Mouse (Mus musculus): ENCODE results near the gene Oxsr1. TPM values are rescaled to one million over a fixed set of nuclear protein-coding genes. Genes with fewer than 3 reads are reported as not detected.

Gene Oxsr1
- polyA plus RNA-seq, 1 experiment from 2014 or later, result 17.6 TPM

DNA sequence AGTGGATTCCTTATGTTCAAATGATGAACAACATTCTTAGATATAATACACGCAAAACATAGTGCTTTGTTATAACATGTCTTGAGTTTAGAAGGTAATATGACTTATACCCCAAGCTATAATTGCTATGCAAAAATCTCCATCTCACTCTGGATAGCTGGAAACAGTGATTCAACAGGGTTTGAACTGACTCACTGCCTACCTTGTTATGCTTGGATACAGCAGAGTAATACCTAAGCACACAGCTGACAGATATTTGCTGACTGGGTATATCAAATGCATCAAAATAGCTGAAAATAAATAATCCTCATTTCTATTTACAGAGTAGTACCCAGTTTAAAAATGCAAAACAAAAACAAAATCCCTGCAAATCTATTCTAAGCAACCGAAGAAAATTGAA, 63.4 kb downstream of the Oxsr1 start:
- 93% methylated on average over 2 of the region's 2 CpGs for WGBS
- Histone ChIP-seq H3K9ac (ENCODE audit: low read length) (no peak overlapping the region), H3K27ac (ENCODE audit: low read depth) (no peak overlapping the region), H3K4me2 (ENCODE audit: low read length) (no peak overlapping the region), H3K4me1 (replicated peaks; ENCODE audit: control insufficient read depth, insufficient read depth, low read length) (no peaks in the 10 kb centered on the region), H3K9me3 (ENCODE audit: control insufficient read depth, low read length) (no peaks in the 10 kb centered on the region), H3K36me3 (ENCODE audit: control insufficient read depth, insufficient read depth, low read length) (peaks cover 72% of the 10 kb centered on the region), H3K4me3 (ENCODE audit: low read depth, low read length) (no peak overlapping the region), H3K27me3 (replicated peaks; ENCODE audit: control insufficient read depth, insufficient read depth, low read length) (no peaks in the 10 kb centered on the region)
- no peak for ATAC-seq (replicated peaks; ENCODE audit: low FRiP score, low TSS enrichment, low read depth)
- no peak for DNase-seq (ENCODE audit: low spot score)

DNA sequence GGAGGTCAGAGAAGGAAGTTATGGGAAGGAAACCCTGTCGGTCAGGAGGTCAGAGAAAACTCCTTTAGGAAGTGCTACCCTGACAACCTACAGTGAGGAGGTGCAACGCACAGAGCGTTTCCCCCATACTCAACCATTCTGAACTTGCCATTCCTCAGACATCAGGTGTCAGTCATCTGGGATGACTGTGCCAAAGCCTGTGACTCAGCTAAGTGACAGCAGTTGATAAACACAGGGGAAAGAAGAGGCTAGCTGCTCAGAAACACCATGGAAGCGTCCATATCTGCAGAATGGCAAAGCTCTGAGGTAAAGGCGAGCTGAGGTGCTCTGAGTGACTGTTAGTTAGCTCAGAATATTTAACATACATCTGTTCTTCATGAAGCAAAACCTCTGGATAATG, 64.1 kb downstream of the Oxsr1 start:
- peaks cover 69% of the 10 kb centered on the region for H3K36me3 ChIP-seq (ENCODE audit: control insufficient read depth, insufficient read depth, low read length)
- DNase-seq (ENCODE audit: low spot score) (no peak), ATAC-seq (replicated peaks; ENCODE audit: low FRiP score, low TSS enrichment, low read depth) (no peak)
- no peaks in the 10 kb centered on the region for H3K9me3 ChIP-seq (ENCODE audit: control insufficient read depth, low read length)
- H3K27me3 ChIP-seq (replicated peaks; ENCODE audit: control insufficient read depth, insufficient read depth, low read length), result no peaks in the 10 kb centered on the region
- no peak overlapping the region for H3K4me3 ChIP-seq (ENCODE audit: low read depth, low read length)
- H3K4me1 ChIP-seq (replicated peaks; ENCODE audit: control insufficient read depth, insufficient read depth, low read length), result no peaks in the 10 kb centered on the region
- 73% methylated on average over 5 of the region's 5 CpGs for WGBS
- H3K27ac ChIP-seq (ENCODE audit: low read depth), result no peak overlapping the region
- no peak overlapping the region for H3K4me2 ChIP-seq (ENCODE audit: low read length)
- no peak overlapping the region for H3K9ac ChIP-seq (ENCODE audit: low read length)

DNA sequence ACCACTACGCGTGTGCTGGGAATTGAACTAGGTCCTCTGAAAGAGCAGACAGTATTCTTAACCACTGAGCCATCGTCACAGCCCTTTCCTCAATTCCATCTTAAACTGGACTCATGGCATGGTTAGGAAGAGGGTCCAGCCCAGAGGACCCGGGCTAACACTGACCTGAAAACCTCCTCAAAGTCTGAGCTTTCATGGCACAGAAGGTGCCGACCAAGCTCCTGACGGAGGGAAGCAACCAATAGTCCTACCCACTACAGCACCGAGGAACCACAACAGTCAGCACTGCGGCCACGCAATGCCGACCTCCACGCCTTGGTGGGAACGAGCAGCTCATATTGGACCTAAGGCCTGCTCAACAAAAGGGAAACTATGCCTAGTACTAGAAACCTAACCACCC, 66.1 kb downstream of the Oxsr1 start:
- H3K4me1 ChIP-seq (replicated peaks; ENCODE audit: control insufficient read depth, insufficient read depth, low read length), result no peaks in the 10 kb centered on the region
- no peak for DNase-seq (ENCODE audit: low spot score)
- WGBS, result 95% methylated on average over 12 of the region's 12 CpGs

DNA sequence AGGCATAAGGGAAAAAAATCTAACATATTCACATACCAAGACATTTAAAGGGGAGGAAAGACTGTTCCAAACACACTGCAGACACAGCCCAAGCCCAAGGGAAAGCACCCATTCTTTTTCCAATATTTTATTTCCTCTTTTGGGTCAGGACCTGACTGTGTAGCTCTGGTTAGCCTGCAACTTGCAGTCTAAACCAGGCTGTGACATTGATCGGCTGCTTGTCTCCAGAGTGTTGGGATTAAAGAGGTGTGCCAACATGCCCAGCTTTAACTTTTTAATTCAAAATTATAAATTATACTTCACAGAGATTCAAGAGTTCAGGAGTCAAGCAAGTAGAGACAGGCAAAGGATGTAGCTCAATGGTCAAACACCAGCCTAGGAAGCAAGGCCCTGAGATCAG, 67.1 kb downstream of the Oxsr1 start:
- Histone ChIP-seq H3K4me1 (replicated peaks; ENCODE audit: control insufficient read depth, insufficient read depth, low read length) (no peaks in the 10 kb centered on the region), H3K27ac (ENCODE audit: low read depth) (no peak overlapping the region), H3K4me3 (ENCODE audit: low read depth, low read length) (no peak overlapping the region), H3K36me3 (ENCODE audit: control insufficient read depth, insufficient read depth, low read length) (peaks cover 65% of the 10 kb centered on the region), H3K9ac (ENCODE audit: low read length) (no peak overlapping the region), H3K27me3 (replicated peaks; ENCODE audit: control insufficient read depth, insufficient read depth, low read length) (no peaks in the 10 kb centered on the region), H3K9me3 (ENCODE audit: control insufficient read depth, low read length) (no peaks in the 10 kb centered on the region), H3K4me2 (ENCODE audit: low read length) (no peak overlapping the region)
- WGBS, result 93% methylated on average over 1 of the region's 1 CpGs
- ATAC-seq (replicated peaks; ENCODE audit: low FRiP score, low TSS enrichment, low read depth), result no peak
- DNase-seq (ENCODE audit: low spot score), result no peak

More for the DNA sequence above, 66.1 kb downstream of the Oxsr1 start:
- Histone ChIP-seq H3K27ac (ENCODE audit: low read depth) (no peak overlapping the region), H3K4me2 (ENCODE audit: low read length) (no peak overlapping the region), H3K36me3 (ENCODE audit: control insufficient read depth, insufficient read depth, low read length) (peaks cover 62% of the 10 kb centered on the region), H3K9ac (ENCODE audit: low read length) (no peak overlapping the region), H3K4me3 (ENCODE audit: low read depth, low read length) (no peak overlapping the region), H3K9me3 (ENCODE audit: control insufficient read depth, low read length) (no peaks in the 10 kb centered on the region), H3K27me3 (replicated peaks; ENCODE audit: control insufficient read depth, insufficient read depth, low read length) (no peaks in the 10 kb centered on the region)
- ATAC-seq (replicated peaks; ENCODE audit: low FRiP score, low TSS enrichment, low read depth), result no peak

DNA sequence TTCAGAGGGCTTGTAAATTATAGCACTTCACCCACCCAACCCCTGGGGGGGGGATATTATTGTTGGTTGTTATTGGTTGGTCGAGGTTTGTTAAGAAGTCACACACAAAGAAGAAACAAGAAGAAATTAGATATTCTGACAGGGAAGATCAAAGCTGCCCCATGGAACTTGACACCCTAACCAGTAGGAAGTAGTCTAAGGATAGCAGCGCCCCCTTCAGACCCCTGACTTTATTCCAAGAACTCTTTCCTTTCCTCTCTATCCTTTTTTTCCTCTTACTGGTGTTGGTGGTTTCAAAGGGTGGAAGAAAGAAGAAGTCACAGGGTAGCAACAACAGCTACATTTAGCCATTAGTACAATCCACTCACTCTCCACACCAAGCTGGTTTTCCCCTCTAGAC, 68.0 kb downstream of the Oxsr1 start:
- ATAC-seq (replicated peaks; ENCODE audit: low FRiP score, low TSS enrichment, low read depth) (no peak), DNase-seq (ENCODE audit: low spot score) (no peak)
- Histone ChIP-seq H3K27me3 (replicated peaks; ENCODE audit: control insufficient read depth, insufficient read depth, low read length) (no peaks in the 10 kb centered on the region), H3K4me1 (replicated peaks; ENCODE audit: control insufficient read depth, insufficient read depth, low read length) (no peaks in the 10 kb centered on the region), H3K4me3 (ENCODE audit: low read depth, low read length) (no peak overlapping the region), H3K4me2 (ENCODE audit: low read length) (no peak overlapping the region), H3K9ac (ENCODE audit: low read length) (no peak overlapping the region), H3K36me3 (ENCODE audit: control insufficient read depth, insufficient read depth, low read length) (peaks cover 60% of the 10 kb centered on the region), H3K9me3 (ENCODE audit: control insufficient read depth, low read length) (no peaks in the 10 kb centered on the region), H3K27ac (ENCODE audit: low read depth) (no peak overlapping the region)
- 81% methylated on average over 2 of the region's 2 CpGs for WGBS

DNA sequence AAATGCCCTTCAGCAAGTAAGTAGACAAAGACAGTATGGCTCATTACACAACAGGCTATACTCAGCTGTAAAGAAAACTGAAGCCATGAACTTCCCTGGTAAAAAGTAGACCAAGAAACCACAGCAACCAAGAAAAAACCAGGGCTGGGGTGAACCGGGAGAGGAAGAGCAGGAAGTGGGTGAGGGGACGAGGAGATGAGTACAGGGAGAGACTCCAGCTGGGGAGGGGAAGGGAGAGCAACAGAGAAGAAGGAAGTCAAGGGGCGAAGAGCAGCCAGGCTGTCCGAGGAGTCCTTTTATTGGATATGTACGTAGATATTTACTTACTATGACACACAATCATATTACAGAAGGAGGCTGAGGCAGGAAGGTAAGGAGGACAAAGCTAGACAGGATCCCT, 74.2 kb downstream of the Oxsr1 start:
- H3K4me1 ChIP-seq (replicated peaks; ENCODE audit: control insufficient read depth, insufficient read depth, low read length), result no peaks in the 10 kb centered on the region
- no peaks in the 10 kb centered on the region for H3K27me3 ChIP-seq (replicated peaks; ENCODE audit: control insufficient read depth, insufficient read depth, low read length)
- H3K9me3 ChIP-seq (ENCODE audit: control insufficient read depth, low read length), result no peaks in the 10 kb centered on the region
- ATAC-seq (replicated peaks; ENCODE audit: low FRiP score, low TSS enrichment, low read depth) (no peak), DNase-seq (ENCODE audit: low spot score) (no peak)
- H3K4me3 ChIP-seq (ENCODE audit: low read depth, low read length), result no peak overlapping the region
- peaks cover 49% of the 10 kb centered on the region for H3K36me3 ChIP-seq (ENCODE audit: control insufficient read depth, insufficient read depth, low read length)
- no peak overlapping the region for H3K9ac ChIP-seq (ENCODE audit: low read length)
- H3K4me2 ChIP-seq (ENCODE audit: low read length), result no peak overlapping the region
- WGBS, result 81% methylated on average over 5 of the region's 5 CpGs
- no peak overlapping the region for H3K27ac ChIP-seq (ENCODE audit: low read depth)

DNA sequence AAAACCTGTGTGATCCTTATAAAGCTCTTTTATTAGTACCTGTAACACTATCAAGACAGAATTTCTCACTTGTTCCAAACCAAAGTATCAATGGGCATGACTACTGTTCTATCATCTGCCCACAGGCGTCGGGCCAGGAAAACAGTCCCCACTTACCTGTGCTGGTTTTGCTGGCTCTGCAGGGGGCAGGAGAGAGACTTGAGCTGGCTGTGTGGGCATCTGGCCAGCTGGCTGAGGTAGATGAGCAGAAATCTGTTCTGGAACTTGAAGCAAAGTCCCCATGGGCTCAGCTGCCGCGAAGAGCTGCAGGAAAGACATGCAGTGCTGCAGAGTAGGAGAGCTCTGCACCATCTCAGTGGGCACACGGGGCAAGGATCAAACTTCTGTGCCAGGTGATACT, 75.4 kb downstream of the Oxsr1 start:
- 91% methylated on average over 5 of the region's 5 CpGs for WGBS
- Histone ChIP-seq H3K4me1 (replicated peaks; ENCODE audit: control insufficient read depth, insufficient read depth, low read length) (no peaks in the 10 kb centered on the region), H3K36me3 (ENCODE audit: control insufficient read depth, insufficient read depth, low read length) (peaks cover 49% of the 10 kb centered on the region), H3K27ac (ENCODE audit: low read depth) (no peak overlapping the region), H3K9me3 (ENCODE audit: control insufficient read depth, low read length) (no peaks in the 10 kb centered on the region), H3K4me2 (ENCODE audit: low read length) (no peak overlapping the region), H3K9ac (ENCODE audit: low read length) (no peak overlapping the region), H3K27me3 (replicated peaks; ENCODE audit: control insufficient read depth, insufficient read depth, low read length) (no peaks in the 10 kb centered on the region), H3K4me3 (ENCODE audit: low read depth, low read length) (no peak overlapping the region)
- DNase-seq (ENCODE audit: low spot score) (no peak), ATAC-seq (replicated peaks; ENCODE audit: low FRiP score, low TSS enrichment, low read depth) (no peak)

DNA sequence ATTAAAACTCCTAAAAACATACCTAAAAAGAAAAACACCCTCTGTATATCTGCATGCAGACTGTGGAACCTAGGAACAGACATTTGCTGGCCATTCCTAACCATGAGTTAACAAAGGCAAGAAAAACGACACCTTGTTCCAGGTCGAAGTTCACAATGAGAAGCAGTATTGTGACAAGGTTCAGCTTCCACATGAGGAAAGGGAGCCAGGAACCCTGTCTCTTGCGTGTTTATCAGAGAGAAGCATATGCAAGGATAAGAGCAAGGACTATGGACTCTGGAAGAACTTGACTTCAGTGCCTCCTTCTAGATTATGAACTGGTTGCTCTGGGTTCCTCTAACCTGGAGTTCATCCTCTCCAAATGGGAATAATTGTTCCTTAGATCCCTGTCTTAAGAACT, 78.2 kb downstream of the Oxsr1 start:
- Histone ChIP-seq H3K27me3 (replicated peaks; ENCODE audit: control insufficient read depth, insufficient read depth, low read length) (no peaks in the 10 kb centered on the region), H3K4me3 (ENCODE audit: low read depth, low read length) (no peak overlapping the region), H3K4me2 (ENCODE audit: low read length) (no peak overlapping the region), H3K9ac (ENCODE audit: low read length) (no peak overlapping the region), H3K36me3 (ENCODE audit: control insufficient read depth, insufficient read depth, low read length) (peaks cover 57% of the 10 kb centered on the region), H3K9me3 (ENCODE audit: control insufficient read depth, low read length) (no peaks in the 10 kb centered on the region), H3K4me1 (replicated peaks; ENCODE audit: control insufficient read depth, insufficient read depth, low read length) (no peaks in the 10 kb centered on the region), H3K27ac (ENCODE audit: low read depth) (no peak overlapping the region)
- 88% methylated on average over 3 of the region's 3 CpGs for WGBS
- no peak for DNase-seq (ENCODE audit: low spot score)
- no peak for ATAC-seq (replicated peaks; ENCODE audit: low FRiP score, low TSS enrichment, low read depth)

DNA sequence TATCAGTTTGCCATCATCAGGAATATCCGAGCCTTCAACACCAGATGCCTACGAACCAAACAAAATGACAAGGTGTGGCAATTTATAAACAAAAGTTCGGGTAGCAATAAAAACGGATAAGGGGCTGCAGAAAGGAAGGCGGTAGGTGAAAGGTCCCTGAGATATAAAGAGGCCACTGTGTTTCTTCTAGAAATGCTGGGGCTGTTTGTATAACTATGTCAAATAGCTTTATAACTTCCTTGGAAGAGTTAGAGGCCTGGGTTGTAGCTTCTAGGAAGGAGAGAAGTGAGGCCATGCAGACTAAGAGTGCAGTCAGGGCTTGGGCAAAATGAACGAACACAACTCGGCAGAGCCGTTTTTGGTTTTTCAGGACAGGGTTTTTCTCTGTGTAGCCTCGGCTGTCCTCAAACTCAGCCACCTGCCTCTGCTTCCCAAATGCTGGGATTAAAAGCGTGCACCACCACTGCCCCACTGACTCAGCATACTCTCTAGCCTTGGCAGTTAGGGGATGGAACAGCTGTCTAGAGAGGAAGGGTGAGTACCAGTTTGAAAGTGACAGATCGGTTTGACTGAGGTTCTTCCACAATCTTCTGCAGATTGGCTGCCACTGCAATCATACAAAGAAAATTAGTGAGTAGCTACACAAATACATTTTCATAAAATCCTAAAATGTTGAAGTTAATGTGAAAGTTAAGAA, 80.9 kb downstream of the Oxsr1 start:
- DNase-seq (ENCODE audit: low spot score) (no peak), ATAC-seq (replicated peaks; ENCODE audit: low FRiP score, low TSS enrichment, low read depth) (no peak)
- no peak overlapping the region for H3K4me3 ChIP-seq (ENCODE audit: low read depth, low read length)
- WGBS, result 52% methylated on average over 11 of the region's 11 CpGs
- no peaks in the 10 kb centered on the region for H3K4me1 ChIP-seq (replicated peaks; ENCODE audit: control insufficient read depth, insufficient read depth, low read length)
- H3K9ac ChIP-seq (ENCODE audit: low read length), result no peak overlapping the region
- H3K9me3 ChIP-seq (ENCODE audit: control insufficient read depth, low read length), result no peaks in the 10 kb centered on the region
- no peak overlapping the region for H3K4me2 ChIP-seq (ENCODE audit: low read length)
- peaks cover 43% of the 10 kb centered on the region for H3K36me3 ChIP-seq (ENCODE audit: control insufficient read depth, insufficient read depth, low read length)
- no peaks in the 10 kb centered on the region for H3K27me3 ChIP-seq (replicated peaks; ENCODE audit: control insufficient read depth, insufficient read depth, low read length)
- H3K27ac ChIP-seq (ENCODE audit: low read depth), result no peak overlapping the region

All from intestine, embryonic 14.5 days (tissue).